Mouse (Mus musculus) CD4-positive, CD25-positive, alpha-beta regulatory T cell, adult 4 months (primary cell): ENCODE measurements around the gene Fra10ac1. TPM values are rescaled to one million over a fixed set of nuclear protein-coding genes. Genes with fewer than 3 reads are reported as not detected.

ENCODE experiments used
- ATAC-seq: one replicate; pipeline ENCODE4 v1.8.0; 2017
- polyA plus RNA-seq, 2 experiments: library from polyadenylated mRNA; unstranded; fragments of 100-300 nt; shearing (Covaris generic); gene quantifications; one replicate each; pipeline ENCODE4 v1.2.1; 2017

Fra10ac1 gene
- polyA plus RNA-seq: 10 to 100 TPM; 29.8 to 33.4 TPM

- ATAC-seq: peak; percentile 91
These were observed at the start of gene Fra10ac1 for GRCm38 (mm10) chr19:38223905-38224684. Fra10ac1 (minus strand) TSS chr19:38224156.

GRCm38 (mm10) chr19:38271071-38271470 lies 47.1 kb upstream of the Fra10ac1 start:
- ATAC-seq: no peak

DNA sequence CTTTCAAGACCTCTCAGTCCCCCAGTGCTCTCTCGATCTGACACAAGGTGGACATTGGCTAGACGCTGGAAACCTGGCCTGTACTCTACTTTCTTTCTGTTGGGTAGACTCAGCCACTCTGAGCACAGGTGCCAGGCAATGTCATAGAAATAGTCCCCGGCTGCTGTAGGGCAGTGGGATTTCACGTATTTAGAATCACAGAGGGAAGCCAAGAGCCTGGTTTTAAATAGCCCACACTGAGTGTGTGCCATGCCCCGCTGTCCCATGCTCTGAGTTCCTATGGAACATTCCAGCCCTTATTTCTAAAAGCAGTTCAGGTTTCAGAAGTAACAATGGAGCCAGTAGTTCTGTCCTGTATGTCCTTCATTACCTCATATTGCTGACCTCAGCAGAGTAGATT lies 43.5 kb upstream of the Fra10ac1 start:
- ATAC-seq: no peak

DNA sequence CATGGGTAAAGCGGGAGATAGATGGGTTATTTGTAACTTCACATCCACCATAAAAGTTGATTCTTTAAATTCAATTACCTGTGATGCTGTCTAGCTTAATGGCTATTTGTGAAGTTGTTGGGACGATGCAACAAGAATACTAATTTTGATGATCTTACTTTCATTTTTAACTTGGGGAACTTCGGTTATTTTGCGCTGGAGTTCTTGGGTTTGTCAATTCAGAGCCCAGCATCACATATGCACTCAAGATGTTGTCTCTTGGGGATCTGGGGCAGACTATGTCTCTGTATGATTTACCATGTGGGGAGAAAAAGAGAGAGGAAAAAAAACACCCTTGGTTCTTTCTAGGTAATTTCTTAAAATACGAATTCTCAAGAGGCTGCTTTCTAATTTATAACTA lies 41.8 kb upstream of the Fra10ac1 start:
- no peak for ATAC-seq

DNA sequence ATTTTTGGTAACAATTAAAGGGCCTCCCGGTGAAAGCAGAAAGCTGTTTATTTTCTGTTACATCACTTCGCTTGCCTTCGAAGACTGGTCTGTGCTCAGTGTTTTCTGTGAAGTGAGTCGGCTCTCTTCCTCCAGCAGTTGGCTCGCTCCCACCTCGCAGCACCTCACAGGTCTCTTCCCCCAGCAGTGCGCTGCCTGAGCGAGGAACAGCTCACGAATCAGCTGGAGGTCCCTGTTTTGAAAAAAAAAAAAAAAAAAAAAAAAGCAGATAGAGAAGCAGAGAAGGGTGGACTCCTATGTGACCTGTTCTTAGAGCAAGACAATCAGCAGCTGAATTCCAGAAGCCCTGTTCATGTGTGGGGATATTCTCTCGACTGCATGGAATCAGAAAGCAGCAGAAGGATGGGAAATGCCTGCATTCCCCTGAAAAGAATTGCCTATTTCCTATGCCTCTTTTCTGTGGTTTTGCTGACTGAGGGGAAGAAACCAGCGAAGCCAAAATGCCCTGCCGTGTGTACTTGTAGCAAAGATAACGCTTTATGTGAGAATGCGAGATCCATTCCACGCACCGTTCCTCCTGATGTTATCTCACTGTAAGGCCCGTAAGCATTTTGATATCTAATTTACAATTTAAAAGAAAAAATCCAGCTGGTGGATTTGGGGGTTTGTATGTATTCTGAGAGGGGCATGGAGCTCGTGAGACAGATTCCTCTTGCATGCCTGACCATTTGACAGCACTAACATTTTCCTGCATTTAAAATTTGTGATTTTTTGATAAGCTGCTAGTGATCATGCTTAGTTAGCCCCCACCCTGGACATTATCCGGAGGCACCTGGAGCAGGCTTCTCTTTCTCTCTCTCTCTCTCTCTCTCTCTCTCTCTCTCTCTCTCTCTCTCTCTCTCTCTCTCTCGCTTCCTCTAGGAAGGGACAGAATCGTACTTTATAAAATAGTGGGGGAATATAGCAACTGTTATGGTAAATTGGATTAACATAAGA lies 40.8 kb upstream of the Fra10ac1 start, which contains the start of gene Lgi1:
TSS of gene Lgi1 (plus strand) at position 32 of the 996 bp plus-strand sequence.
- no peak for ATAC-seq

- no peak for ATAC-seq
These were observed 40.0 kb upstream of the Fra10ac1 start for GRCm38 (mm10) chr19:38263829-38264504.

DNA sequence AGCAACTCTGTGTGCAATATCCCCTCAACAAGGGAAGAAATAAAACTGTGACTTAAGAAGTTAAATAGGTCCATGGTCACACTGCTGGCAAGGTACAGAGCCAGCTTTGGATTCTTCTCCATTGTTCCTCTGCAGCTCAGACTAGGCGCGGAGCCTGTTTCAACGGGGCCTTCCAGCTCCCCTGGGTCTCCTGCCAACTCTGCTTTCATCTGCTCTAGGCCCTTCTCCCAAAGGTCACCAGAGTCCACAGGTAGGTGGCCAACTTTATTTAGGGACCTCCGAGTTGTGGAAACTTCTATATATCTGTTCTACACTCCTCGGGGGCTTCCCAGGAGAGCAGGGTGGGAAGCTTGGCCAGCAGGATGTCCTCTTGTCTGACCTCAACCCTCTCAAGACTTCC lies 37.4 kb upstream of the Fra10ac1 start:
- ATAC-seq: no peak

DNA sequence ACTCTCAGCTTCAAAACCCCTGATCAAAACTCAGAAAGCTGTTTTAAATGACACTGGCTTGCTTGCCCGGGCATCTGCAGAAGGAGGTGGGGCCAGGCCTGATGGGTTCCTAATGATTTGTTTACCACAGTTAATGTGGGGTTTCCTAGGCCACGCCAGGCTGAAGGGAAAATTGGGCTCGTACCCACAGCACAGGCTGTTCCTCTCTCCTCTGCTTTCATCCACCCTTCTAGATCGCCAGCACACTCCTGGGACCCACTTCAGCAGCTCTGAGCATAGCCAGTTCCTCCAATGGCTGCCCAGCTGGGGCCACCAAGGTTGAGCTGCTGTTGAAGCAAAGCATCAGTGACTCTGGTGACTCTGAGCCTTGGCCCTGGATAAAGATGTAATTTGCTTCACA lies 36.4 kb upstream of the Fra10ac1 start:
- ATAC-seq: no peak

DNA sequence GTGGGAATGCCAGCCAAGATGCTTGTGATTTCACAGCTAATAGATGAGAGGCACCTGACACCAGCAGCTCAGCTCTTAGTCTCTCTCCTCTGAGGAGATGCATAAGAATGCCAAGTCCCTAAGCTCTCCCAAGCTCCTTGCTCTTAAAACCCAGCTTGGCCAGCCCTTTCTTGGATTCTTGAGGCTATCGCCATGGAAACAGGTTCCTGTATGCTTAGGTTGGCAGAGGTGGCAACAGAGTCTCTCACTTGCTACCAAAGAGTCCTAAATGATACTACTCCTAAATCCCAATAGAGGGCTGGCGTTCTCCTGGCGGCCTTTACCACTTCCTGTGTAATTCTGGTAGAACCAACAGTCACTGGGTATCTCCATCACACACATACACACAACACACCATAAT lies 35.5 kb upstream of the Fra10ac1 start:
- ATAC-seq: no peak

- no peak for ATAC-seq
These were observed 34.7 kb upstream of the Fra10ac1 start for GRCm38 (mm10) chr19:38258651-38259065.

DNA sequence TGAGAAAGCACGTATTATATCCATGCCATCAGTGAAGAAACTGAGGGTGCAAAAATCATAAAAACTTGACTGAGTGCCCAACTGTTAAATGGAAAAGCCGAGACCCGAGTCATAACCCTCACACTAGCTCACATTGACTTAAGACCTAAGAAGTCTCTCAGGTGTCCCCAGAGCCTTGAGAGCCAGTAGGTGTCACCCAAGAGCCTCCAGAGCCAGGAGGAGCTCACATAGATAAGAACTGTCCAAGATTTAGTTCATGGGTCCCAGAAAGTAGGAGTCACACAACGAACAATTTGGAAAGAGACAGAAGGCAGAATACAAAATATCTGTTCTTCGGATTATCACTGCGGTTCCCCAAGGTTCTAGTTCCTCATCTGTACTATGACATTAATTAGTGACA lies 29.8 kb upstream of the Fra10ac1 start:
- peak; percentile 60 for ATAC-seq

DNA sequence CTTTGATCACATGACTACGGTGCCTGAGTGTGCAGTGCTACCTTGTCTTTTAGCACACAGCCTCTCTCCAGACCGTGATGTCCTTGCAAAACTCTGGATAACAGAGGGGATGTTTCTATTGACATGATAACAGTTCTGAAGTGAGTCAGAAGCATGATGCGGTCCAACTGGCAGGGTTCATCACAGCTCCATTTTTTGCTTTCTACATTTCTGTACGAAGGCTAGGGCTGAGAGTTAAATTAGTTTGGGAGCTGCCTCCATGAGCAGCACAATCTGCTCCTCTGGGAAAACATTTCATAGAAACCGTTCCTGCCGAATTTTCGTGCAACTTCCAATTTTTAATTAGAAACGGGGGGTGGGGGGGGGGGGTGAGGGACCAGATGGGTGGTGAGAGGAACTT lies 25.7 kb upstream of the Fra10ac1 start:
- ATAC-seq: no peak

DNA sequence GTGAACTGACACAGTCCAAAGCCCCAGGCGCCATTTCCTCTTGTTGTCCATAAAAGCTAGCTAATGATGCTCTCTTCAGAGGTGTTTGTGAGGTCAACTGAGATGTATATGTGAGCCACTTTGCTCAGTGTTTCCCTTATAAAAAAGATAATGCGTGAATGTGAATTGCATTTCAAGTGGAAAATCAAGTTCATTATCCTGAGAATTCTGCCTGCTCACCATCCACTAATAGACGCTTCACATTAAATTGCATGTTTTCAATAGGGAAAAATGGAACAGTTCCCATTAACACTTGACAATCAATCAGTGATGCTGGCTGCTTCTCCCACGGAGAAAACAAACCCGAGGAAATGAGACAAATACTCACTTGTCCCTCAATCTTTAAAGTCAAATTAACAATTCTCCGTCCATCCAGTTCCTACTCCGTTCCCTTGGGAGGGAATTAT lies 22.2 kb upstream of the Fra10ac1 start:
- no peak for ATAC-seq

- ATAC-seq: no peak
These were observed 21.6 kb upstream of the Fra10ac1 start for GRCm38 (mm10) chr19:38245361-38246176.

GRCm38 (mm10) chr19:38244748-38245147 lies 20.8 kb upstream of the Fra10ac1 start:
- ATAC-seq: no peak

DNA sequence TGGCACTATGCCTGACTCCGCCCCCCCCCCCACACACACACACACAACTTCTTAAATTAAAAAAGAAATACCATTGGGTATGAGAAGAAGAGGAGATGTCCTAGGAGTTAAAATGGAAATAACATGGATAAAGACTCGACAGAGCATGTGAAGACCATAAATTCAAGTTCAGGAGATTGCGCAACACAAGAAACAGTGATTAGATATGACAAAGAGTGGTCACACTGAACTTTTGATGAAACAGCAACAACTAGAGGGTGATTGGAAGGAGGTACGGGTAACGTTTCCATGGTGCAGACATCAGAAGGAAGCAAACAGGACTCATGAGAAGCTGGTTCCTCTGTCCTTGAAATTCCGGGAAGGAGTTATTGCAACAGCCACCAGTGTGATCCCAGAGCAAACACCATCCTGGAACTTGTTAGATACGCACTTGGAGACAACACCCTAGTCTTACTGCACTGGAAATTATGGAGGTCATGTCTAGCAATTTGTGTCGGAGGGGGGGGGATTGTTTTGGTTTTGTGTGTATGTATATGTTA lies 18.4 kb upstream of the Fra10ac1 start:
- no peak for ATAC-seq

GRCm38 (mm10) chr19:38238213-38238951 lies 14.4 kb upstream of the Fra10ac1 start:
- ATAC-seq: no peak

DNA sequence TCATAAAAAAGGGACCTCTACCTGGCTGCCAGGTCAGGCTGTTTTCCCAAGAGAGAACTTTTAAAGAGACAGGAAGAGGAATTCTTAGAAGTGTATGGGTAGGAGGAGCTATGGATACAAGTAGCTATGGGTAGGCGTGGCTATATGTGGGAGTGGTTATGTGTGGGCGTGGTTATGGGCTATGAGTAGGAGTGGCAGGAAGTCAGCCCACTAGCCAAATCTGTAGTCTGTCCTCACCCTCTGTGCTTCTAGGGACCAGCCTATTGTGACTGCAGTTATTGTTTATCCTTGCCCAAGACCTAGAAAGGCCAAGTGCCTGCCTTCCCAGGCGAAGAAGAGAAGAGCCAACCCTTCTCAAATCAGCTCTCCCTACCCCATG lies 13.9 kb upstream of the Fra10ac1 start:
- ATAC-seq: peak; percentile 67

- no peak for ATAC-seq
These were observed 12.6 kb upstream of the Fra10ac1 start for GRCm38 (mm10) chr19:38236526-38236925.

DNA sequence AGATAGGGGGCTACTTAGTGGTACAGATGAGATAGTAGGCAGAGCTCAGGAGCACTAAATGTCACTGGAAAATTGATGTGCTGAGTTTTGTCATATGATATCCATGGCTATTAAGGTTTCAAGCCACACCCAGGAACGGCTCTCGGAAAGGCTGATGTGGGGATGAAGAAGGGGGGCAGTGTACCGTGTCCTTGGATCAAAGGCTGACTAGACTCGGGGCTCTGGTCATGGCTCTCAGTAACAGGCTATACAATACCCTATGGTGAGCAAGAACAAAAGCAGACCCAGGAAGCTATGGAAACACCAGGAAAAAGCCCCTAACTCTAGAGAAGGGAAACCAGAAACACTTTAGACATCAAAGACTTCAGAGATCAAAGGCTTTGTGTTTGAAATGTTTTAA lies 8.6 kb upstream of the Fra10ac1 start:
- ATAC-seq: no peak

DNA sequence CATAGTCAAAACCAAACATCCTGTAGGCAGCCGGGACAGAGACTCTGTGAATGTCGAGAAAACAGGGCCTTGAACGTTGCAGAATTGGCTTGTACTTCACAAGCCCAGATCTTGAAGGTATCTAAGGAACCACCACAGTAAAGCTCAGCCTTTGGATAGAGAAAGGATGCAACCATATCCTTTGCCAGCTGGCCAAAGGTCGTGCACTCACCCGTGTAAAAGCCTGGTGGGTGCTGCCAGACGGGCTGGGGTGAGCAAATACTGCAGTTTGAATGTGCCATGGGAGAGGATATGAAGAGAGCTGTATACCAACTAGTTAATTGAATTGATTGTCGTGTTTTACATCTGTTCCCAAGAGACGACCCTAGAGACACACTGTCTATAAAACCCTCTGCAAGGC lies 8.1 kb upstream of the Fra10ac1 start:
- ATAC-seq: no peak
